13 mouse cellular contexts compared by ENCODE assay signal in the genomic region with DNA sequence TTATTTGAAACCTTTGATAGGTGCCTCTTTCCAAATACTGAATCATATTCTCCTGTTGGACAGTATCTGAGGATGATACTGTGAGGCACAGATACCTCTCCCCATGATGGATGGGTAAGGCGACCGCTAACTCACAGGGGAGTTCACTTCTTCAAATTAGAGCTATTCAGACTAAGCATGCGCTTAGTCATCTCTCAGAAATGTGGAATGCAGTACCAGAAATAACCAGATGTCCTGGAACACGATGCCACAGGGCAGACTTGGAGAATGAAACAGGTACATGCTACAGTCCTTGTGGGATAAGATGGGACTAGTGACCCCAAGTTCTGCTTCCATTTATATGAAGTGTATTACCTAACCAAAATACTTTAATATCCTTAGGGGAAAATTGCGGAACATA.
"Had no signal": no experiment of that assay in that cellular context is flagged by ENCODE, and none has a peak within 500 bp of the region (broad histone marks: within the 10 kb centered on the region; RNA-seq: fewer than 3 reads in every experiment).

No protein-coding gene starts in this region.

- DNase-seq: kidney, adult 9 months; kidney, postnatal 14 days; layer of hippocampus, adult 9-11 months; liver; lung, adult 2 months; lung, postnatal 14 days; lung, postnatal 4 days; midbrain, embryonic 14.5 days; retina, postnatal 1 day; right cerebral cortex, postnatal 25 days; spleen, adult 18-20 months; thymus, postnatal 25 days had no signal

- ATAC-seq: liver, embryonic 12.5 days had no signal
